Mouse (Mus musculus) lung, postnatal 14 days (tissue): ENCODE results near the gene Ciz1.
A peak's percentile ranks its signal among the peaks of the same experiment; 100 is the strongest.

ENCODE experiments used
- DNase-seq: peaks from one replicate; pipeline ENCODE4 v3.0.0; 2021

Ciz1 gene

GRCm38 (mm10) chr2:32419359-32419758 is 67.2 kb downstream of the Ciz1 start:
- DNase-seq, result peak; percentile 74

GRCm38 (mm10) chr2:32420066-32420608 is 68.0 kb downstream of the Ciz1 start:
- DNase-seq, result no peak

GRCm38 (mm10) chr2:32420647-32421046 is 68.5 kb downstream of the Ciz1 start:
- DNase-seq, result no peak

- no peak for DNase-seq
These were observed 69.7 kb downstream of the Ciz1 start for GRCm38 (mm10) chr2:32421851-32422251.

- peak; percentile 68 for DNase-seq
These were observed 71.6 kb downstream of the Ciz1 start for GRCm38 (mm10) chr2:32423481-32424331.

GRCm38 (mm10) chr2:32424796-32425195 is 72.7 kb downstream of the Ciz1 start:
- no peak for DNase-seq

- no peak for DNase-seq
These were observed 73.4 kb downstream of the Ciz1 start for GRCm38 (mm10) chr2:32425568-32425967.

- DNase-seq, result no peak
These were observed 74.0 kb downstream of the Ciz1 start for GRCm38 (mm10) chr2:32426141-32426540.

GRCm38 (mm10) chr2:32427720-32428119 is 75.6 kb downstream of the Ciz1 start:
- no peak for DNase-seq

- peak; percentile 26 for DNase-seq
These were observed 76.2 kb downstream of the Ciz1 start for GRCm38 (mm10) chr2:32428262-32428722.

GRCm38 (mm10) chr2:32429215-32429891 is 77.2 kb downstream of the Ciz1 start:
- no peak for DNase-seq
